Mouse (Mus musculus) mouse trophoblast stem cell (cell line): Measurements from ENCODE around the gene Gm10408.
"Not testable (repeated sequence)": the region's sequence is repeated elsewhere in the genome, so short reads cannot be mapped to it uniquely, and the experiment has no call there.

Experiments
- in situ Hi-C, 2 experiments: fragments of 300-500 bp; cut with MseI, MboI; formaldehyde crosslinking; loops; 2 replicates in 1 of 2; 3 replicates in 1 of 2; pipeline ENCODE4 v1.15.1; 2025

Gene Gm10408

GRCm38 (mm10) chr14:3449079-3449478 is at the start of gene Gm10408:
TSS of gene Gm10408 (plus strand) at chr14:3449379.
- in situ Hi-C loops, result not testable (repeated sequence)

- in situ Hi-C loops, result not testable (repeated sequence)
These were observed 36.9 kb upstream of the Gm10408 start, which contains the start of gene Gm10409 for GRCm38 (mm10) chr14:3412314-3412713. TSS of gene Gm10409 (plus strand) at chr14:3412614.

DNA sequence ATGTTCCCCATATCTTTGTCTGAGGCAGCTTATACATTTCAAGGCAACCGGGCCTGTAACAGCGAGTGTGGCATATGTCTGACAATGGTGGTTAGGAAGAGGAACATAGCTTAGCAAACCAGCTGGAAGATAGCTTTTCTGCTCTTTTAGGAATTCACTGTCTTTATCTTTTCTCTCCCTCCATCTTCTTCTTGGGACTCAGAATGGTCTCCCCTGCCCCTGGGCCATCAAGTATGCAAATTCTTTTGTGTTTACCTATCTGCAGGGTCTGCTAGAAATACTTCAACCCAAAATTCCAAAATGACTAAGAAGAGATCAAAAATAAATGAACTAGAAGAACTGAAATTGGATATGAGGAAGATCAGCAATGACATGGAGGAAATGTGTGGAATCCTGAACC is 21.4 kb upstream of the Gm10408 start, which contains the start of gene Gm3005:
Gene Gm3005, plus strand, starts transcription at position 301 of the 400 bp plus-strand sequence.
- in situ Hi-C loops, result not testable (repeated sequence)
